Mouse (Mus musculus) heart, embryonic 12.5 days (tissue): ENCODE data around the gene Nrip3. TPM values are rescaled to one million over a fixed set of nuclear protein-coding genes. Genes with fewer than 3 reads are reported as not detected.

Experiments
- ATAC-seq: fragments of 200-750 bp; cut with Nextera tagmentation; 2 replicates; pipeline ENCODE4 v1.8.0; 2017; ENCODE audit warnings: moderate TSS enrichment, moderate library complexity; ENCODE audit not compliant: insufficient number of reproducible peaks, low FRiP score
- H3K27ac ChIP-seq: fragments of 300-500 bp; sonication (generic); 2 replicates; pipeline ENCODE4 v1.5.1; 2016; ENCODE audit warnings: mild to moderate bottlenecking, moderate library complexity; ENCODE audit not compliant: poor library complexity, severe bottlenecking
- H3K27me3 ChIP-seq: fragments of 300-500 bp; sonication (generic); replicated peaks from 2 replicates; pipeline ENCODE4 v1.6.1; 2016; ENCODE audit warnings: mild to moderate bottlenecking, moderate library complexity
- H3K36me3 ChIP-seq: fragments of 300-500 bp; sonication (generic); 2 replicates; pipeline ENCODE4 v1.6.1; 2016; ENCODE audit warnings: mild to moderate bottlenecking, moderate library complexity
- H3K4me1 ChIP-seq: fragments of 300-500 bp; sonication (generic); replicated peaks from 2 replicates; pipeline ENCODE4 v1.6.1; 2016; ENCODE audit warnings: mild to moderate bottlenecking
- H3K4me2 ChIP-seq: fragments of 300-500 bp; sonication (generic); 2 replicates; pipeline ENCODE4 v1.6.1; 2016; ENCODE audit warnings: mild to moderate bottlenecking, moderate library complexity
- H3K4me3 ChIP-seq: fragments of 300-500 bp; sonication (generic); 2 replicates; pipeline ENCODE4 v1.5.1; 2016; ENCODE audit warnings: mild to moderate bottlenecking
- H3K9ac ChIP-seq: fragments of 300-500 bp; sonication (generic); 2 replicates; pipeline ENCODE4 v1.6.1; 2016; ENCODE audit warnings: mild to moderate bottlenecking, moderate library complexity
- H3K9me3 ChIP-seq: fragments of 300-500 bp; sonication (generic); replicated peaks from 2 replicates; pipeline ENCODE4 v1.6.1; 2016; ENCODE audit warnings: mild to moderate bottlenecking, moderate library complexity
- WGBS: fragments of 180-500 bp; shearing (Covaris S2); methylation state at CpG from one replicate; pipeline ENCODE4 v1.1.7; 2016; 5-methylcytosine and 5-hydroxymethylcytosine counted together
- polyA plus RNA-seq: library from polyadenylated mRNA; unstranded; fragments of >200 nt; fragmentation: Nextera tagmentation; extraction: Ambion mirVana; gene quantifications from 2 replicates; pipeline ENCODE4 v1.2.1, GENCODE M21; 2016

The Nrip3 gene
- polyA plus RNA-seq, 1 experiment from 2014 or later, result 1.0 TPM

DNA sequence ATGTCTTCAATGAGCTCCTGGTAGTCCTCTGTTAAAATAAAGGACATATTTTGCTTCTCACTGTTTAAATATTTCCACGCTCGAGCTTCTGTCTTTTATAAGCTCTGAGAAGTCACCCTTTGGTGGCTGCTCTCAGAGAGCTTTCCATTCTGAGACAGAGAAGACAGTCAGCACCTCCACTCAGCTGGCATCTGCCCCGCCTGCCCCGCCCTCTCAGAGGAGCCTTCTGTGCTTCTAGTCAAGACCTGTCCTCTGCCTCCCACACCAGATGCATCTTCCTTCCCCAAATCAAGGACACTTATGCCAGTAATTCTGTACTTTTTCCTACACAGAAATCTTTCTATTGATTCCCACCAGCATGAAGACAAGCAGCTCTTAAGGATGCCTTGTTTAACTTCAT, 18.8 kb upstream of the Nrip3 start:
- ATAC-seq, result no peak
- Histone ChIP-seq H3K4me2 (no peak overlapping the region), H3K4me3 (no peak overlapping the region), H3K9me3 (no peaks in the 10 kb centered on the region), H3K36me3 (no peaks in the 10 kb centered on the region), H3K9ac (no peak overlapping the region), H3K27ac (no peak overlapping the region), H3K27me3 (no peaks in the 10 kb centered on the region), H3K4me1 (peaks cover 19% of the 10 kb centered on the region)
- 82% methylated on average over 4 of the region's 4 CpGs for WGBS

DNA sequence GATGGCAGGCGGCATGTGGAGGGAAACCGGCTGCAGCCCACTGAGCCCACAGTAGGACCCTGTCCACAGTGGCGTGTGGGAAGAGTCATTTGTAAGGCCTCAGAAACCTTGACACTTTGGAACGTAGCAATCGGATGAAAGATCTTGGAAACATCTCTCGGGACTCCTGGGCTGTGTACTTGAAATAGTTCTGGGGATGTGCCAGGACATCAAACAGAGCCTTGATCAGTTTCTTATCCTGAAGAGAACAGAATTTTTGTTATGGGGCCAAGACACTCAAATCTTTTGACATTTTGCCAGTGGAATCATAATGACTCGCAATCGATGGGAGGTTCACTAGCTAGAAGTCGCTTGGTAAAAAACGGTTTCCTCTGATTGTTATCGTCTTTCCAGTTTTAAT, 17.3 kb upstream of the Nrip3 start:
- WGBS, result 80% methylated on average over 11 of the region's 11 CpGs
- Histone ChIP-seq H3K9me3 (no peaks in the 10 kb centered on the region), H3K36me3 (no peaks in the 10 kb centered on the region), H3K4me3 (no peak overlapping the region), H3K27me3 (no peaks in the 10 kb centered on the region), H3K4me1 (peaks cover 29% of the 10 kb centered on the region), H3K27ac (no peak overlapping the region), H3K9ac (no peak overlapping the region), H3K4me2 (no peak overlapping the region)
- ATAC-seq, result no peak

DNA sequence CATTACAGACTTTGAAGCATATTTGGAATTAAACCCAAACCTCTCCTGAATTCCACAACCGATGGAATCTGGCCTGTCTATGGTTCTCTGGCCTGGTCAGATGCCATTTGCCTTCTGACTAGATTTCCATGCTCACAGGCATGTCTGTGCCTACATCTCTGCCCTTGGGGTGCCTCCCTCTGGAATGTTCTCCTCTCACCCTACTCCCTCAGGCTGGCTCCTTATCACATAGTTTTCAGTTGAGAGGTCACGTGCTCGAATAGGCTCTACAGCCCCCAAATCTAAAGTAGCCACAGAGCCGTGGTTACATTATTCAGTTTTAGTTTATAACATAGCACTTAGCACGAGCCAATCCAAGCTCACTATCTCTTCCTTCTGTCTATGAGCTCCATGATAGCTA, 13.7 kb upstream of the Nrip3 start:
- no peak overlapping the region for H3K9ac ChIP-seq
- H3K9me3 ChIP-seq, result no peaks in the 10 kb centered on the region
- 23% methylated on average over 5 of the region's 5 CpGs for WGBS
- H3K27ac ChIP-seq, result peak overlapping the region; percentile 45; the same call in 1 of the 2 replicates
- peaks cover 16% of the 10 kb centered on the region for H3K4me1 ChIP-seq
- no peak overlapping the region for H3K4me3 ChIP-seq
- H3K27me3 ChIP-seq, result no peaks in the 10 kb centered on the region
- H3K36me3 ChIP-seq, result no peaks in the 10 kb centered on the region
- 0 out of 2 replicates have a peak overlapping the region, but pooled peaks have one; percentile 8 for H3K4me2 ChIP-seq
- peak; percentile 60; the same call in 1 of the 2 replicates for ATAC-seq

DNA sequence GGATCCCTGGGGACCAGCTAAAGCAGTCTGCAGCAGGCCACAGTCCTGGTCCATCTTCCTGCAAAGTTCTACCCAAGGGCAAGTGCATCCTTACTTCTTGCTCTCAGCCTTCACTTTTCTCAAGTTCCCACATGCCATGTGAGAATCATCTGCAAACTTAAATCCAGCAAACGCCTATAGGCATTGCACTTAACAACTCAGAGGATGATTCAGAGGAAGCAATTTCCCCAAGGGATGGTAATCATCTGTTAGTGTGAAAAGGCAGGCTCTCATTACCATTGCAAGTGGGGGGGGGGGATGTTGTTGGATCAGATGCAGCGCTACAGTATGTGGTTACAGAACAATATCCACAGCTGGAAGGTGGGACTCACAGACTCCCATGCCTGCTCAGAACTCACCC, 12.7 kb upstream of the Nrip3 start:
- ATAC-seq, result no peak
- 80% methylated on average over 2 of the region's 2 CpGs for WGBS
- Histone ChIP-seq H3K36me3 (no peaks in the 10 kb centered on the region), H3K4me1 (peaks cover 16% of the 10 kb centered on the region), H3K27ac (no peak overlapping the region), H3K9me3 (no peaks in the 10 kb centered on the region), H3K27me3 (no peaks in the 10 kb centered on the region), H3K4me3 (no peak overlapping the region), H3K9ac (no peak overlapping the region), H3K4me2 (no peak overlapping the region)

DNA sequence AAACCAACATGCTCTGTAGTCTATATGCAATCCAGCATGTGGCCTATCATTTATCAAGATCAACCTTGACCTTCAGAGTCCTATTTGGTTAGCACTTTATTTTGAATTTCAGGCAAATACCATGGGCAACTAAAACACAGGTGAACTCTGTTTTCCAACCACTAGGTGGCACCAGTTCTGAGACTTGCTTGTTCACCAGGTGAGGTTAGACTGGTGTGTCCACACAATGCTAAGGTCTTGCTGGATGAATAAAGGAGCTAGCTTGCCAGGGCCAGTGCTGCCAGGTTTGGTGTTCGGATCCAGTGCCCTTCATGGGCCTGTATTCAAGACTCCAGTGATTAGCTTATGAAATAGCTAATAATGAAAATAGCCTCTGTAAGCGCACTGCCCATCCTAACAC, 10.9 kb upstream of the Nrip3 start:
- no peak for ATAC-seq
- no peak overlapping the region for H3K4me2 ChIP-seq
- no peak overlapping the region for H3K9ac ChIP-seq
- 76% methylated on average over 2 of the region's 2 CpGs for WGBS
- peaks cover 16% of the 10 kb centered on the region for H3K4me1 ChIP-seq
- H3K36me3 ChIP-seq, result no peaks in the 10 kb centered on the region
- no peak overlapping the region for H3K27ac ChIP-seq
- no peaks in the 10 kb centered on the region for H3K9me3 ChIP-seq
- no peak overlapping the region for H3K4me3 ChIP-seq
- H3K27me3 ChIP-seq, result no peaks in the 10 kb centered on the region

DNA sequence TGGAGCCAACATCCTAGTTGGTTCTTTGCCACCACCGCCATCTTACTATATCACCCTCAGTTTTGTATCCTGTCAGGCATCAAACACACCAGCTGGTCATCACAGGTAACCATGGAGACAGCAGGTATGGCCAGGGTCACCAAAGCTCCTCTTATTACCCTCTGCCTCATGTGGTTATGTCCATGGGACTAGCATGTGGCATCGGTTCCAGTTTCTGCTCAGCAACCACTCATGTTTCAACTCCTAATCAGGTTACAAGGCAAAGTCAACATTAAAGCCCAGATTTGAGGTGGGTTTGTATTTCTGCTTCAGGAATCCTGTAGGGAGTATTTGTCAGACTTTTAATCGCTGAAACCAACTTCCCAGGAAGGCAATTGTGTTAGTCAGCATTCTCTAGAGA, 9.0 kb upstream of the Nrip3 start:
- ATAC-seq, result no peak
- WGBS, result 77% methylated on average over 3 of the region's 3 CpGs
- no peaks in the 10 kb centered on the region for H3K36me3 ChIP-seq
- H3K4me3 ChIP-seq, result no peak overlapping the region
- H3K4me1 ChIP-seq, result peaks cover 12% of the 10 kb centered on the region
- no peak overlapping the region for H3K9ac ChIP-seq
- no peak overlapping the region for H3K27ac ChIP-seq
- no peaks in the 10 kb centered on the region for H3K9me3 ChIP-seq
- H3K27me3 ChIP-seq, result no peaks in the 10 kb centered on the region
- H3K4me2 ChIP-seq, result no peak overlapping the region

DNA sequence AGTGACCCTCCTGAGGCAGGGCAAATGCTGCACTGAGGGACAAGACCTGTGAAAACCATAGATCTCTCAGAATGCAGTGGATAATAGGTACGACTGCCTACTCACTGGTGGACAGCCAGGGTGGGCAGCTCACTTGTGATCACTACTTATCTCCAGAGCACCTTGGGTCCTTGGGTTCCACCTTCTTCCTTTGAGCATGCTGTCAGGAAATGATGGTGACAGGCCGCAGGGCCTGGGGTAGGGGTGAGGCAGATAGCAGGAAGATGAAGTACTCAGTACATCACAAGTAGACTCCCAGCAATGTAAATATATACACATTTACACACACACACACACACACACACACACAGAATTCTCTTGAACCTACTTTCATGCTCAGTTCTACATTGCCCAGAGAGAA, 6.0 kb upstream of the Nrip3 start:
- no peak overlapping the region for H3K4me3 ChIP-seq
- H3K9me3 ChIP-seq, result no peaks in the 10 kb centered on the region
- no peak overlapping the region for H3K27ac ChIP-seq
- no peaks in the 10 kb centered on the region for H3K4me1 ChIP-seq
- H3K36me3 ChIP-seq, result no peaks in the 10 kb centered on the region
- 66% methylated on average over 2 of the region's 2 CpGs for WGBS
- H3K9ac ChIP-seq, result no peak overlapping the region
- H3K27me3 ChIP-seq, result peaks cover 15% of the 10 kb centered on the region
- H3K4me2 ChIP-seq, result no peak overlapping the region
- ATAC-seq, result no peak

DNA sequence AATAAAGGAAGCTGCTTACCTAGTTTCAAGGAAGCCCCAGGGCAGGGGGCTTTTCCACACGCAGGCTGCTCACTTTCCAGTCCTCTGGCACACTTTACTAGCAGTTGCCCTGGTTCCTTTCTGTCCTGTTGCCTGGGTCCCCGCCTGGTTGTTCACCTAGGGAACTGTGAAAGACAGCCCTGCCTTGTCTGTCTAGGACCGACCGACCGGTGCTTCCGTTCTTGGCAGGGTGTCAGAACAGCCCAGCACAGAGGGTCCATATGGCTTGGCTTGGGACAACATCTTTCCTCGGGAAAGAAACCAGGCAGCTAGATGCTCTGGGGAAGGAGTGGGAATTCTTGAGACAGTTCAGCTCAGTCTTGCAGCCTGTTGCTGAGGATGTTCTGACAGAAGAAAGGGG, 1.5 kb upstream of the Nrip3 start:
- ATAC-seq, result no peak
- no peak overlapping the region for H3K9ac ChIP-seq
- H3K27ac ChIP-seq, result no peak overlapping the region
- H3K4me1 ChIP-seq, result peaks cover 16% of the 10 kb centered on the region
- H3K4me2 ChIP-seq, result no peak overlapping the region
- no peaks in the 10 kb centered on the region for H3K9me3 ChIP-seq
- peaks cover 52% of the 10 kb centered on the region for H3K27me3 ChIP-seq
- no peaks in the 10 kb centered on the region for H3K36me3 ChIP-seq
- no peak overlapping the region for H3K4me3 ChIP-seq
- 51% methylated on average over 7 of the region's 7 CpGs for WGBS

DNA sequence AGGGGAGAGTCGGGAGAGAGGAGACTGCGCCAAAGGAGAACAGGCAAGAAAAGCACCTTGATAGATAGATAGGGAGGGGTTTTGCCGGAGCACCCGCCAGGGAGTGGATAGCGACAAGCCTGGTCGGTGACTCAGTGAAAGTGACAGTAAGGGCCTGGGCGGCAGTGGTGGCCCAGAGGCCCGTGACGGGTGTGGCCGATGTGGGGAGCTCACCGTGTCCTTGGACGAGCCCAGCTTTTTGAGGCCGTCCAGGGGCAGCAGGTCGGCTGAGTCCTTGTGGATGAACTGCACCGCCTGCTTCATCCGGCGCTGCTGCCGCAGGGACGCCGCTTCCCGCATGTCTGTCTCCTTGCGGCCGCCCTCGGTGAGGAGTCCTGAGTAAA, 747 bp downstream of the Nrip3 start:
- H3K27ac ChIP-seq, result no peak overlapping the region
- H3K9ac ChIP-seq, result peak overlapping the region; percentile 59
- H3K9me3 ChIP-seq, result no peaks in the 10 kb centered on the region
- peak overlapping the region; percentile 54 for H3K4me3 ChIP-seq
- no peaks in the 10 kb centered on the region for H3K36me3 ChIP-seq
- peak; percentile 82 for ATAC-seq
- WGBS, result under 1% methylated on average over 24 of the region's 24 CpGs
- H3K4me1 ChIP-seq, result peaks cover 16% of the 10 kb centered on the region
- H3K27me3 ChIP-seq, result peaks cover 59% of the 10 kb centered on the region
- H3K4me2 ChIP-seq, result peak overlapping the region; percentile 95

DNA sequence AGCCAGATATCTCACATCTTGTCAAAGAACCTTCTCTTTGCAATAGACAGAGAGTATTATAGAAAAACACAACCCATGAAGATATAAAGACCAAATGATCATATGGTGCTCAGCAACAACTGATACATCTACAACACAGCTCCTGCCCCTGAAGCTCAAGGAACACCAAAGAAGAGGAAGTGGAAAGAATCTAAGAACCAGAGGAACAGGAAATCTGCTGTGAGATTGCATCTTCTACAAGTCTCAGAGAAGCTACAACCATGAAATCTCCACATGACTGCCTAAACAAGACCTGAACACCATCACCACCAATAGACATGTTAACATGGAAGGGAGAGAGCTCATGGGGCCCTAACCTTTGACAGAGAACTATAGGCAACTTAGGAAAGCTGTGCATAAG, 9.6 kb downstream of the Nrip3 start:
- Histone ChIP-seq H3K36me3 (no peaks in the 10 kb centered on the region), H3K27ac (no peak overlapping the region), H3K9me3 (no peaks in the 10 kb centered on the region), H3K9ac (no peak overlapping the region), H3K4me2 (no peak overlapping the region), H3K4me3 (no peak overlapping the region), H3K27me3 (0 out of 2 replicates have a peak, but pooled peaks cover 3% of the 10 kb centered on the region), H3K4me1 (no peaks in the 10 kb centered on the region)
- ATAC-seq, result no peak

DNA sequence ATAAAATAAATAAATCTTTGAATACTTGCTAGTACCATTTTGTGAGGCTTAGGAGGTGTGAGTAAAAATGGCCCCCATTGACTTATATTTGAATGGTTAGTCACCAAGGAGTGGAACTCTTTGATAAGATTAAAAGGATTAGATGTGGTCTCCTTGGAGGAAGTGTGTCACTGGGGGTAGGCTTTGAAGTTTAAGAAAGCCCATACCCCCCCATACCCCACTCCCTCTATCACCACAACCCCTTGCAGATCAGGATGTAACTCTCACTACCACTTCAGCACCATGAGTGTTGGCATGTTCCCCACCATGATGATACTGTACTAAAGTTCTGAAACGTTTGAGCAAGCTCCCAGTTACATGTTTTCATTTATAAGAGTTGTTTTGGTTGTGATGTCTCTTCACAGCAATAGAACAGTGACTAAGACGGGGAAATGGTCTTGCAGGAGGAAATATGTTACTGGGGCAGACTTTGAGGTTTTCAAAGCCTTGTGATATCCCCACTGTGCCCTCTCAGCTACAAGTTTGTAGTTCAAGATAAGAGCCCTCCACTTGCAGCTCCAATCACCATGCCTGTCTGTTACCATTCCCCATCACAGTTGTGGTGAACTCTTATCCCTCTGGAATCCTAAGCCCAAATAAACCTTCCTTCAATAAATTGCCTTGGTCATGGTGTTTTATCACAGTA, 13.0 kb downstream of the Nrip3 start:
- no peak overlapping the region for H3K27ac ChIP-seq
- no peak overlapping the region for H3K4me2 ChIP-seq
- H3K36me3 ChIP-seq, result no peaks in the 10 kb centered on the region
- H3K9me3 ChIP-seq, result no peaks in the 10 kb centered on the region
- H3K27me3 ChIP-seq, result no peaks in the 10 kb centered on the region
- H3K4me3 ChIP-seq, result no peak overlapping the region
- 26% methylated on average over 2 of the region's 2 CpGs for WGBS
- H3K4me1 ChIP-seq, result no peaks in the 10 kb centered on the region
- ATAC-seq, result no peak
- no peak overlapping the region for H3K9ac ChIP-seq
